Mouse (Mus musculus): Measurements from ENCODE around the gene Dlx3. TPM values are rescaled to one million over a fixed set of nuclear protein-coding genes. Genes with fewer than 3 reads are reported as not detected.

Gene Dlx3
- polyA plus RNA-seq (2012; fragmentation: generic; extraction: Trizol), result 31.8 TPM
- long read RNA-seq, experiment 1, transcript Dlx3-201 (3 exons, 2,607 nt), result major isoform, 5 of 6 reads
- long read RNA-seq, experiment 1, partial matches to known transcripts, result 0 of 6 reads
- long read RNA-seq, experiment 1, other reads (novel, unspliced or antisense), result 1 of 6 reads
- long read RNA-seq, experiment 2, transcript Dlx3-201 (3 exons, 2,607 nt), result major isoform, 24 of 27 reads
- long read RNA-seq, experiment 2, partial matches to known transcripts, result 3 of 27 reads
- long read RNA-seq, experiment 2, other reads (novel, unspliced or antisense), result 0 of 27 reads

DNA sequence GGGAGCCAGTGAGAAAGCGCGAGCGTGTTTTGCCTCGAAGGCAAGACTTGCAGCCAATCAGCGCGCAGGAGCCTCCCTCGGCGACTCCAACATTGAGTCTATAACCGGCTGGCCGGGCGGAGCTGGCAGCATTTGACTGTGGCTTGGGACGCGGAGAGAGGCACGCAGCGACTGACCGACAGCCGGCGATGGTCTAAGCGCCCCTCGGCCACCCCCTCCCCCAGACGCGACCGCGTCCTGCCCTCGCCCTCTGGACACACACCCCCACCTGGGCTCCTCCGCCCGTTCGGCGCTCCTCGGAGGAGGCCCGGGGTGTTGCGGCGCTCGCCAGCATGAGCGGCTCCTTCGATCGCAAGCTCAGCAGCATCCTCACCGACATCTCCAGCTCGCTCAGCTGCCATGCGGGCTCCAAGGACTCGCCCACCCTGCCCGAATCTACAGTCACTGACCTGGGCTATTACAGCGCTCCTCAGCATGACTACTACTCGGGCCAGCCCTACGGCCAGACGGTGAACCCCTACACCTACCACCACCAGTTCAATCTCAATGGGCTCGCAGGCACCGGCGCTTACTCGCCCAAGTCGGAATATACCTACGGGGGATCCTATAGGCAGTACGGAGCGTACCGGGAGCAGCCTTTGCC is at the start of gene Dlx3:
Gene Dlx3, plus strand, starts transcription at position 130 of the 643 bp plus-strand sequence.
- peaks cover 53% of the 10 kb centered on the region for H3K79me2 ChIP-seq (ENCODE audit: control insufficient read depth, insufficient read depth)
- H3K27me3 ChIP-seq (ENCODE audit: control insufficient read depth, insufficient read depth, insufficient read length), result no peaks in the 10 kb centered on the region
- TF ChIP-seq FOSL1 (IDR thresholded peaks at IDR 0.05; ENCODE audit: insufficient read depth, low read length, poor library complexity, severe bottlenecking) (no peak), CTCF (IDR thresholded peaks at IDR 0.05; ENCODE audit: control insufficient read depth, insufficient read depth, insufficient read length) (no peak), MYOD1 (IDR thresholded peaks at IDR 0.05; ENCODE audit: control insufficient read depth, insufficient read length, low read depth) (no peak), CEBPB (IDR thresholded peaks at IDR 0.05; ENCODE audit: low read depth) (no peak), USF1 (IDR thresholded peaks at IDR 0.05; ENCODE audit: low read depth) (no peak), MAX (IDR thresholded peaks at IDR 0.05) (no peak)
- H3K79me3 ChIP-seq (ENCODE audit: low read depth), result peaks cover 30% of the 10 kb centered on the region
- H3K36me3 ChIP-seq (ENCODE audit: control insufficient read depth, insufficient read depth), result peaks cover 32% of the 10 kb centered on the region
- peak within 1 kb of the TSS; percentile 88 for H3K4me3 ChIP-seq (ENCODE audit: insufficient read depth, poor library complexity, severe bottlenecking)
- H3ac ChIP-seq (ENCODE audit: control insufficient read depth, insufficient read length, low read depth), result peak within 1 kb of the TSS; percentile 93

DNA sequence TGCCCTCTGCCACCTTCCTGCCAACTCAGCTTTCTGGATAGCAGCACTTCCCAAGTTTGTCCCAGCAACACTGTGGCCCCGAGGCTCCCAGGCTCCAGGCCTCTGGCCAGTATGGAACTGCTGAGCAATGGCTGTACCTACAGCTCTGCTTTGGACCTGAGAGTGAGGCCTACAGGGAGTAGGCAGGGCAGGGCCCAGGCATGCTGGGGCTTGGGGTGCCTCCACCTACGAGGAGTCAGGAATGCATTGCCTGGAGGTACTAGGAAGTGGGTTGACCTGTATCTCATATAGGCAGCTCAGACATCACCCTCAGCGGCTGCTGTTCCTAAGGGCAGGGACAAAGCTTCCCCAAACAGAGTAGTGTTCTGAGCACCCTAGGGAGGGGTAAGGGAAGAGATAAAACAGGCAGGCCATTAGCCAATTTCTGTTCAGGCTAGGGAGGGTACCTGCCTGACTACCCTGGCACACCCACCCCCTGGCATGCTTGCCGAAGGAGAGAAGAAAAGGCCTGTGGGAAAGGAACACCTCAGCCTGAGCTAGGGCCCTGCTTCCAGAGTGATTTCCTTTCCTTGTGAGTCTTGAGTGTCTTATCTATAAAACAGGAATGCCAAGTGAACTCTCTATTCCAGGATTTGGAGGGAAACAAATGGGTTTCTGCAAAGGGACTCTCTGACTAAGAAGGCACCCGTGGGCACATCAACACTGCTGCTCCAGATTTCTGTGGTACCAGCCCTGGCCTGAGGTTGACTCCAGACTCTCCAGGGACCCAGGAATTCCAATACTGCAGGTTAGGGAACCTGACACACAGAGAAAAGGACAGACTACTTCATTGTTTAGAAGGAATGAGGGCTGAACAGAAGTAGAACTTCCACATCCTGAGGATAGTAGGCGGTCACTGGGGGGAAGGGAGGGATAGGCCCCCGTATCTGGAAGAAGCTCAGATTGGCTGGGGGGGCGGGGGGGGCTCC is 49.5 kb upstream of the Dlx3 start:
- peaks cover 44% of the 10 kb centered on the region for H3K79me3 ChIP-seq (ENCODE audit: low read depth)
- H3K79me2 ChIP-seq (ENCODE audit: control insufficient read depth, insufficient read depth), result peaks cover 73% of the 10 kb centered on the region
- no peaks in the 10 kb centered on the region for H3K27me3 ChIP-seq (ENCODE audit: control insufficient read depth, insufficient read depth, insufficient read length)
- no peak overlapping the region for H3K4me3 ChIP-seq (ENCODE audit: insufficient read depth, poor library complexity, severe bottlenecking)
- TF ChIP-seq FOSL1 (IDR thresholded peaks at IDR 0.05; ENCODE audit: insufficient read depth, low read length, poor library complexity, severe bottlenecking), result no peak
- no peak for TF ChIP-seq MYOG (IDR thresholded peaks at IDR 0.05; ENCODE audit: control insufficient read depth, extremely low read depth, insufficient read length)
- TF ChIP-seq CEBPB (IDR thresholded peaks at IDR 0.05; ENCODE audit: low read depth), result no peak
- no peak for TF ChIP-seq USF1 (IDR thresholded peaks at IDR 0.05; ENCODE audit: low read depth)
- TF ChIP-seq CTCF (IDR thresholded peaks at IDR 0.05; ENCODE audit: control insufficient read depth, insufficient read depth, insufficient read length), result no peak
- no peak for TF ChIP-seq MYOD1 (IDR thresholded peaks at IDR 0.05; ENCODE audit: control insufficient read depth, insufficient read length, low read depth)
- TF ChIP-seq MAX (IDR thresholded peaks at IDR 0.05), result no peak
- H3K36me3 ChIP-seq (ENCODE audit: control insufficient read depth, insufficient read depth), result peaks cover 42% of the 10 kb centered on the region
- no peak overlapping the region for H3ac ChIP-seq (ENCODE audit: control insufficient read depth, insufficient read length, low read depth)

DNA sequence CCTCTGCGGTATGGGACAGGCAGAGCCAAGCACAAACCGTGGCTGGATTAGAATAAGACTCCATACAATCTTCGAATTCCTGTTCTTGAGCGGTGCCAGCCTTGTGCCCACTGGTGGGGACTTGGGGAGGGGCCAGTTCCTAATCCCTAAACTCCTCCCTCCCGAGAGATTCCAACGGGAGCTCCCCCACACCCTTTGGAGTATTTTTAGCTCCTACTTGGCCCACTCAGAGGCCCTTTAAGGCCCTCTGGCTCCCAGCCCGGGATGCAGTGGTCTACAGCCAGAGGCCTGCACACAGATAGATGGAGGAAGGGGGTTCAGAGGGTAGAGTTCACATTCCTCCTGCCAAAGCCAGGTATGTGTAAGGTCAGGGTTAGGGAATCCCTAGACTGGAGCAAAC is 48.7 kb upstream of the Dlx3 start:
- Histone ChIP-seq H3K79me2 (ENCODE audit: control insufficient read depth, insufficient read depth) (peaks cover 81% of the 10 kb centered on the region), H3K36me3 (ENCODE audit: control insufficient read depth, insufficient read depth) (peaks cover 33% of the 10 kb centered on the region), H3K27me3 (ENCODE audit: control insufficient read depth, insufficient read depth, insufficient read length) (no peaks in the 10 kb centered on the region), H3K4me3 (ENCODE audit: insufficient read depth, poor library complexity, severe bottlenecking) (no peak overlapping the region), H3ac (ENCODE audit: control insufficient read depth, insufficient read length, low read depth) (no peak overlapping the region), H3K79me3 (ENCODE audit: low read depth) (peaks cover 44% of the 10 kb centered on the region)
- TF ChIP-seq MAX (IDR thresholded peaks at IDR 0.05) (no peak), FOSL1 (IDR thresholded peaks at IDR 0.05; ENCODE audit: insufficient read depth, low read length, poor library complexity, severe bottlenecking) (no peak), MYOD1 (IDR thresholded peaks at IDR 0.05; ENCODE audit: control insufficient read depth, insufficient read length, low read depth) (no peak), CTCF (IDR thresholded peaks at IDR 0.05; ENCODE audit: control insufficient read depth, insufficient read depth, insufficient read length) (no peak), USF1 (IDR thresholded peaks at IDR 0.05; ENCODE audit: low read depth) (no peak), CEBPB (IDR thresholded peaks at IDR 0.05; ENCODE audit: low read depth) (no peak), MYOG (IDR thresholded peaks at IDR 0.05; ENCODE audit: control insufficient read depth, extremely low read depth, insufficient read length) (no peak)

DNA sequence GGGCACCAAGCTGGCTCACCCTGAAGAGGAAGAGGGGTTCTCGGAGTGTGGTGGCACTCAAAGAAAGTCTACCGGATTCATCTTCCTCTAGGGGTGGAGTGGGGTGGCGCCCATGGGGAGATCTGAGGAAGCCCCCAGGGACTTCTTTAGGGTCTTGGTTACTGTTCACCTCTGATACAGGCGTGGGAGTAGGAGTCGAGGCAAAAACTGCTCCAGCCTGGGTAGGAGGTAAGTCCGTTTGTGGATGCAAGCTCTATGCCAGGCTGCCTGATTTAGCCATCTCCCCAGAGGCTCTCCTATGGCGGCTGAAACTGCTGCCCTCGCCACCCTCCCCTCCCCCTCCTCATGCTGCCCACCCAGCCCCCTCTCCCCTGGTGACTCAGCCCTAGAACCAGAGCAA is 47.8 kb upstream of the Dlx3 start:
- peaks cover 82% of the 10 kb centered on the region for H3K79me2 ChIP-seq (ENCODE audit: control insufficient read depth, insufficient read depth)
- H3ac ChIP-seq (ENCODE audit: control insufficient read depth, insufficient read length, low read depth), result no peak overlapping the region
- H3K79me3 ChIP-seq (ENCODE audit: low read depth), result peaks cover 45% of the 10 kb centered on the region
- peaks cover 25% of the 10 kb centered on the region for H3K36me3 ChIP-seq (ENCODE audit: control insufficient read depth, insufficient read depth)
- H3K27me3 ChIP-seq (ENCODE audit: control insufficient read depth, insufficient read depth, insufficient read length), result no peaks in the 10 kb centered on the region
- TF ChIP-seq MYOD1 (IDR thresholded peaks at IDR 0.05; ENCODE audit: control insufficient read depth, insufficient read length, low read depth) (no peak), CEBPB (IDR thresholded peaks at IDR 0.05; ENCODE audit: low read depth) (no peak)
- no peak overlapping the region for H3K4me3 ChIP-seq (ENCODE audit: insufficient read depth, poor library complexity, severe bottlenecking)

DNA sequence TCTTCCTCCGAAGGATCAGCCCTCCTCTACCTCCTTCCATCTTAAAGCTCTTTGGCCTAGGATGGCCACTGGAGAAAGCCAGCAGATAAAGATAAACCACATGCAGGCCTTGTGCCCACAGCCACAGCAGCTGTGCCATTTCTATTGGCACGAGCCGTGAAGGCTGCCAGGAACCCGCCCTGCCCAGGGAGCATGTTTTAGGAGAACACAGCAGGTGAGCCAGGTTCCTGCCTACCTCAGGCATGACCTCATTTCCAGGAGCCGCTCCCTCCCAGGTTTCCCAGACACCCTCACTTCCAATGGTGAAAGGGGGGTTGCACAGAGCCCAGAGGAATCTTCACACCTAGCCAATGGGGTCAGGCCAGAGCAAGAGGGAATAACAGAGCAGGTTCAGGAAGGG is 47.1 kb upstream of the Dlx3 start:
- H3K79me2 ChIP-seq (ENCODE audit: control insufficient read depth, insufficient read depth), result peaks cover 82% of the 10 kb centered on the region
- H3K36me3 ChIP-seq (ENCODE audit: control insufficient read depth, insufficient read depth), result peaks cover 20% of the 10 kb centered on the region

More for the DNA sequence above, 47.1 kb upstream of the Dlx3 start:
- H3ac ChIP-seq (ENCODE audit: control insufficient read depth, insufficient read length, low read depth), result no peak overlapping the region
- H3K27me3 ChIP-seq (ENCODE audit: control insufficient read depth, insufficient read depth, insufficient read length), result no peaks in the 10 kb centered on the region
- H3K4me3 ChIP-seq (ENCODE audit: insufficient read depth, poor library complexity, severe bottlenecking), result no peak overlapping the region
- H3K79me3 ChIP-seq (ENCODE audit: low read depth), result peaks cover 45% of the 10 kb centered on the region
- TF ChIP-seq MYOD1 (IDR thresholded peaks at IDR 0.05; ENCODE audit: control insufficient read depth, insufficient read length, low read depth) (peak; percentile 78), USF1 (IDR thresholded peaks at IDR 0.05; ENCODE audit: low read depth) (no peak)

All from C2C12 (cell line).